Mouse (Mus musculus) heart, adult 11 months (tissue): ENCODE data around the gene Cpeb4.

Experiments
- DNase-seq: peaks from one replicate; pipeline ENCODE4 v3.0.0; 2022

The Cpeb4 gene

DNA sequence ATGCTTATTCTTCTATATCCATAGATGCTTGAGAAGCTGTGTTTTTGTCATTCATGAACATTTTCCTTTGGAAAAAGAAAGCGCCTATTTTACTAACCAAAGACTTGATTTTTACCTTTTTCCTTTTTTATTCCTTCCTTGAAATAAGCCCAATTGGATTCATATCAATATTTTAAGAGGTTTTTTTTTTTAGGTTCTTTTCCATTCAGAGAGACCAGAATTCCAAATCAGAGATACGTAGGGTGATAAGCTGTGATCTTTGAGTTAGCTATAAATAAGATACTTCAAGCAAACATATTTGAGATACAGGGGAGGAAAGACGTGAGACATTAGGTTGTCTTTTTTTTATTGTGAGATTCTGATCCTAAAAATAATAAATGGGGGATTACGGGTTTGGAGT lies at the start of gene Cpeb4:
Cpeb4 (plus strand) TSS at position 301 of the 400 bp plus-strand sequence.
- no peak for DNase-seq

DNA sequence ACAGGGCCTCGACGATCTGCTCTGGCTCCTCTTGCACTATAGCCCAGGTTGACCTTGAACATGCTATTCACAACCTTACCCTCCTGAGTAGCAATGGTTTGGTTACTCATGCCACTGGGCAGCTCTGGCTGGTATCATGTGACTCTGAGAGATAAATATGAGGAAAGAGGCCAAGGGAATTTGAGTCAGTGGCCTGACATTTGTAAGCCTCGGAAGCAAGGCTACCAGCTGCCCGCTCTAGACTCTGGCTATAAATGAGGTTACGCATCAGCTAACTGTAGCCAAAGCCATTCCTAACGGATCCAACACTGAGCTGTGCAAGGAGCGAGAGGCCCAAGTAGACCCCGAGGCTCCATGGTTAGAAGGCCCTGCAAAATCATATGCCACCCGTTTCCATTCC lies 49.5 kb upstream of the Cpeb4 start:
- DNase-seq = no peak

DNA sequence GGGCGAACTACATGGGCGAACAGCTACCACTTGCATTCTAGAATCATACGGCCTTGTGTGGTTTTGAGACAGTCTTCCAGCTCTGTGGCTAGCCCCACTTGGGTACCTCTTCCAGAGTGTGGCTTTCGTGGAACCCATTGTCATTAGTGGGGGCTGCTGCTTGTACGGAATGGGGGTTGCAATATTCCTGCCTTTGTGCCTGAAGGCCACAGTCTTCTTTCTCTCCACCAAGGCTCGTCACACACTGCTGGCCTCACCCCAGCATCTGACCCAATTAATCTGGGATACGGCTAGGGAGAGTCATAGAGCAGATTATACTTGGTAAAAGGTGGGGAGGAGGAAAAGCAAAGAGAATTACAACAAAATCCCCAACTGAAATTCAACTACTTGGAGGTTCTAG lies 48.5 kb upstream of the Cpeb4 start:
- DNase-seq = no peak

DNA sequence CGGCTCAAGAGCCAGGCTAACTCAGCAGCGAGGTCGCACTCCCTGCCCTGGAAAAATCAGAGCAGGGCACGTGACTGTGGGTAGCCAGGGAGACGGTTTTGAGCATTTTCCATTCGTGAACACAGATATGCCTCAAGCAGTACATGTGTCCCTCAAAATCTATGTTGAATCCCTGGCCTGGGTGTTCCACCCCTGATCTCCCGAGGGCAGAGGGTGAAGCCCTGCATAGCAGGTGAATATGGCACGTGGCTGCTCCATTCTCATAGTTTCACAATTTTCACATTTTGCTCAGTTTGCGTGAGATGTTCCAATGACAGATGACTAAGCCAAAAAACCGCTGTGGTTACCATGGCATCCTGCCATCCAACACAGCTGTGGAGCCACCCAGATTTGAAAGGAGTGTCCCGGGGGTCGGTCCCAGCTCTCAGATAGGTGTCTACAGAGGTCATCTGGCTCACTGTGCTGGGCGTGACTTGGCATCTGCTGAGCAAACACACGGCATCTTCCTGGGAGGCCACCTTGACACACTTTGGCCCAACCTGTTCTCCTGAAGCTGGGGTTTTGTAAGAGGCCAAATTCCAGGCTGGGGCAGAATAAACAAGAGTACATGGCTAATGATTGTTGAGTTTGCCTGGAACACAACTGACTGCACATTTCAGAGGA lies 47.4 kb upstream of the Cpeb4 start:
- DNase-seq = peak; percentile 96

DNA sequence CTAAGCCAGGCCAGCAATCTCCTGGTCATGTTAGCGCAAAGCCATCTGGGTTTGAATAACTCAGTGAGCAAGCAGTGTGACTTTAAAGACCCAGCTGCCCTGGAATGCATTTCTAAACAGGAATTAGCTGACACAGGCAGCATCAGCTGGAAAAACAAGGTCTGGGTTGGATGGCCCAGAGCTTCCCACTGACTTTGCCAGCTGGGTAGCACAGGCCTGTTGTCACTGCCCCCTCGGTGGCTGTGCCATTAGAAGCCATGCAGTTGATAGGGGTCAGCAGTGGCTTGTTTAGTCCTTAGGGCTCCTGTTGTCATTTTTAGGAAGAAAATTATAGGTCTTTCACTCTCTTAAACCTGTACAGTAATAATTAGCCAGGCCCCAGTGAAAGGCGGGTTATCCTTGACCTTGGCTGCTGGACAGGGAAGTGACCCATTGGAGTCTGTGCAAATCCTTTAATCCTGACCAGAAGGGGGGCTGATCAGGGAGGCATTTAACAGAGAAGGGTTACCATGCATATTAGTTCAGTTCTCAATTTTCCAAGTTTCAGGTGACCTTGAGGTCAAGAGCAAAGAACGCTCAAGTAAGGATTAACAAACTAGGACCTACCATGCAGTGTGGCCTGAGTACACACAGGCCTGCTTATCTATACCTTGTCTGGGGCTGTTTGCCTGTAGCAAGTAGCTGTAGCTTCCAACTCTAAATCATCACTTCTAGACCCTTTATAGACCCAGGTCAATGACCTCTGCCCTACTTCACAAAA lies 43.8 kb upstream of the Cpeb4 start:
- DNase-seq = no peak

DNA sequence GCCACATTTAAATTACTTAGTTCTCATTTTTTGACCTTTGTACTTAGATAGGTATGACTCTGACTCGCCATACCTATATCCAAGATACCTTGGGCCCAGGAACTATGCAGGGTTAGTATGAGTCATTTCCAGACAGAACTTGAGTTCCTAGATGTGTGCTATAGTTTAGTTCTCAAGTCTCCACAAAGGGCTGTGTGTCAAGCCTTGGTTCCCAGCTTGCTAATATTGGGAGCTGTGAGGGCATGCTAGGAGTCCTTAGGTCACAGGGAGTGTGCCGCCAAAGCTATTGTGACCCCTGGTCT lies 43.3 kb upstream of the Cpeb4 start:
- no peak for DNase-seq

DNA sequence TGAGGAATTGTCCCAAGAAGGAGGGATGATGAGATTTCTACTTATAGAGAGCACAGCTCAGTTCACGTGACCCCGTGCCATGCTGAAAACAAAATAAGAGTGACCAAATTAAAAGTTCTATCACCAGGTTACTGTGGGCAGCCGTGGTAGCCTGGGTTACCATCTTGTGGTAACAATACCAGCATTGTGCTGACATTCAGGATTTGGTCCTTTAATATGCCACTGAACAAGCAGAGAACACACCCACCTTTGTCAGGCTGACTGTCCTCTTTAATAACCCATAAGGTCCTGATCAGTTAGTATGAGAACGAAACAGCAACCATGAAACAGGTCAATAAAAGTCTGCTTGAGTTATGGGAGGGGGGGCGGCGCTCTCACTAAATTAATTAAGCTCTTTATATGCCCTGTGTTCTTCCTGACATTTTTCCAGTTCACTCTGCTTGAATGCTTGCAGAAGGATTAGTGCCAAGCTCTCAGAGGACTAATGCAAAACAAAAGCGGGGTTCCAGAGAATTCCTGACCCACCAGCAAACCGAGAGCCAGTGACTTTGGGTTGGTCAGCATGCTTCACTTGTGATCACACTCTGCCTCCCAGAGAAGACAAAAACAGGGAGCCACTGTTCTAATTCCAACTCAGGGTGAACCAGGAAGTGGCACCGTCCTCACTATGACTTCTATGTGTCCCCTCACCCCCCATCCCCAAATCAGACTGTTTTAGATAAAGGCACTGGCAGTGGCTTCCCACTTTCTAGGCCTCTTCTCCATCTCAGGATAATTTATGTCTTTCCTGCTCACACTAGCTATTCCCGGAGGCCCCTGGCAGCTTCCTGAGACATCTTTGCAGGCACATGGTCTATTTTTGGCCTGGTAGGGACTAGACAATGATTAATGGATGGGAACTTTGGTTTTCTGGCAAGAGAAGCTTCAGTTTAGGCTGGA lies 41.5 kb upstream of the Cpeb4 start:
- no peak for DNase-seq

DNA sequence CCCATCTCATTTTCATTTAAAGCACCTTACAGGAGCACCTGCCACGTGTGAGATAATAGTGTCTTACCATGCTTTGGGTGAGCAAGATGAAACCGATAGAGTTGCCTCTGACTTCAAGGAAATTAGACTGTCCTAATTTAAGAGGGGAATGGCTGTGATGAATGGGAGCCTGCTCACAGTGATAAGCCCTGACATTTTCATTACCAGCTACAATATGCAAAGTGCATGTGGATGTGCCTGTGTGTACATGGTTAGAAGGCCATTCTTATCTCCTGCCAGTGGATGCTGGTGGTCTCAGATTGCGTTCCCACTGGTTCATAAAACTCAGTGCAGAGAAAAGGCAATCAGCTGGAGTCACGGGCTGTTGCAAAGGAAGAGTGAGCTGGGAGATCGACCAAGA lies 40.6 kb upstream of the Cpeb4 start:
- no peak for DNase-seq

DNA sequence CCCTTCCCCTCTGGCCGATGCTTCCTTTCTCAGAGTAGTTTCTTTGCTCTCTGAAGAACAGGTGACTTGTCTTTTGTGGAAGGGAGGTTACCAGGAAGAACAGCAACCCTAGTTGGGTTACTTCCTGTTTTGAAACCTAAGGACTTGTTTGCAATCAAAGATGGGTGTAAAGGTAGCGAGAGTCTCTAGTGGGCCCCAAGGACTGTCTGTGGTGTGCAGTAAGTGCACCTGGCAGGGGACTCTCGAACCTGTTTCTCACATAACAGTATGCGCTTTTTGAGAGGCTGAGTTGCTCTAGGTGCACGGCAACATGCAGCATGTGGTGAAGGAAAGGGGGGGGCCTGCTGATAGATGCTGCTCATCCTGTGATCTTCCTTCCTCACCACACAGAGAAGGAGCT lies 40.0 kb upstream of the Cpeb4 start:
- DNase-seq = no peak

DNA sequence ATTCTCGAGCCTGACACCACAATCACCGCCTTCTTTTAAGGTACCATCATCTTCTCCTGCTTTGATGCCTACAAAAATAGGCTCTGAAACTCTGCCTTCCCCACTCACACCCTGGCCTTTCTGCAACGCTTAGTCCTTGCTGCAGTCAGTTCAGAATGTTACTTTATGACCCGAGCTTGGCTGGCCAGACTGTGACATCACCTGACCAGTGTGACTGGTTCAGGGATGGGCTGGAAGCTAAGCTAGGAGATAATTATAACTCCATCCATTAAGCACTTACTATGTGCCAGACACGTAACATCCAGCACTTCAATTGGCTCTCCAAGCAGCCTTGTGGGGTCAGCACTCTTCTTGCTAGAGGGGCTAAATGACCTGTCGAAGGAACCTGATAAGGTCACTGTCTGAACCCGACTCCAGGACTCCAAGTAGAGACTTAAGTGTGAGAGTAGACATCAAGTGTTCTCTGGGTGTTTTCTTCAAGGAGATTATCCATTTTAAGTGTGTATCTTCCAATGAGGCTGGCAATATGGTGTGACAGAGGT lies 39.5 kb upstream of the Cpeb4 start:
- peak; percentile 93 for DNase-seq

DNA sequence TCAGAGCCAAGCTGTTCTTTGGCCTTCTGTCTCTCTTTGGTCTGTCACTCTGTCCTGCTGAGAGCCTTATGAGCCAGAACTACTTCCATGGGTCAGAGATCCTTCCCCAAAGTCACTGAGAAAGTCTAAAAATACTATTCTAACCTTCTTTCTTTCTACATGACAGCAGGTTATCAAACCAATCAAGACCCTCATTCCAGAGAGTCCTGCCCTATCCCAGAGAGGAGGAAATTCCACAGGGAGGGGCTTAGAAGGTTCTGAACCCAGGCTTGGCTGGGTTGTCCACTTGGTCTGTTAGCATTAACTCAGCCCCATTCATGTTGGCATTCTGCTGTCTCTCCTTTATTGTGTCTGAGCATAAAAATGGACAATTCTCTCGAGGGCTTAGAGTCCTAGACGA lies 38.5 kb upstream of the Cpeb4 start:
- no peak for DNase-seq

DNA sequence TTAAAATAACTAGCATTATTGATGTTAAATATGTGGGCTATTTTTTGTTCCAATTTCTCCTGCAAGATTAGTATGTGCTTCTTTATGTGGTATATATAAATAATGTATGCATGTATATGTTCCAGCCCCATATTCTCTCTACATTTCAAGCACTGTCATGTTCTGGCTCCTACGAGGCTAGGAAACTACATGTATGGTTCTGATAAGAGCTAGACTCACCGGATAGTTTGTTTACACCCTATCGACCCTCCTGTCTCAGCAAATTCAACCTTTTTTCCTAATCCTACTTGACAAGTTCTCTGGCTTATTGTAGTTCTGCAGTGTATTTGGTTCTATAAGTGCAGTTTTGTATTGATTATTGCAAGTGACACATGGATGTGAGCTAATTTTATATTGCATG lies 36.7 kb upstream of the Cpeb4 start:
- DNase-seq = no peak

DNA sequence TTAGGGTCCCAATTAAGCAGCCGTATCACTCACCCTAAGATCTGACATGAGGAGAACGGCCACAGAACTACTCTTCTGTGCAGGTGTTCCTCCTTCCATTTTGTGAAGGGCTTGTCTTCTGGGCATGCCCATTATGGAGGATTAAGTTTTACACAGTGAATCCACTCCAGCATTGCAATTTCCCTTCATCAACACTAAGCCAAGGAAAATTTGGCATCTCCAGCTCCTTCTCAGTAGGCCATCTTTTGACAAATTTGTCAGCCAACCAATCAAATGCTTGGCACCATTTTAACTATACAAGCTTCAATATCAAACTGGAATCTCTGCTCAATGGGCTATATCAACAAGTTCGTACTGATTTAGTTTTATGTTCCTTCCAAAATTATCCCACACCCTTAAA lies 34.8 kb upstream of the Cpeb4 start:
- DNase-seq = no peak

DNA sequence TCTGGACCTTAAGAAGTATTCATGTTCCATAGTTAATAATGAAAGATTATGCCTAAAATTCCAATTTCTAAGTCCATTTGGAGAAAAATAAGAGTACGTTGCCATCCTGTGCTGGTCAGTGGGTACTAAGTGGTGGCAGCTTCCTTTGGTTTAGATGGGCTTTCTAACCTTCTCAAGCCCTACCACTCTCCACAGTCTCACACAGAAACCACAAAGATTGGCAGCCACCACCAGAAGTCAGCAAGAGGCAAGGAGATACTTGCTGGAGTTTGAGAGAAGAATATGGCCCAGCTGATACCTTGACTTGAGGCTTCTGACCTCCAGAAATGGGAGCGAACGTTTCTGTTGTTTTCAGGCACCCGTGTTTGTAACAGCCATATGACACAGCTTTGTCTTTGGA lies 34.3 kb upstream of the Cpeb4 start:
- no peak for DNase-seq

DNA sequence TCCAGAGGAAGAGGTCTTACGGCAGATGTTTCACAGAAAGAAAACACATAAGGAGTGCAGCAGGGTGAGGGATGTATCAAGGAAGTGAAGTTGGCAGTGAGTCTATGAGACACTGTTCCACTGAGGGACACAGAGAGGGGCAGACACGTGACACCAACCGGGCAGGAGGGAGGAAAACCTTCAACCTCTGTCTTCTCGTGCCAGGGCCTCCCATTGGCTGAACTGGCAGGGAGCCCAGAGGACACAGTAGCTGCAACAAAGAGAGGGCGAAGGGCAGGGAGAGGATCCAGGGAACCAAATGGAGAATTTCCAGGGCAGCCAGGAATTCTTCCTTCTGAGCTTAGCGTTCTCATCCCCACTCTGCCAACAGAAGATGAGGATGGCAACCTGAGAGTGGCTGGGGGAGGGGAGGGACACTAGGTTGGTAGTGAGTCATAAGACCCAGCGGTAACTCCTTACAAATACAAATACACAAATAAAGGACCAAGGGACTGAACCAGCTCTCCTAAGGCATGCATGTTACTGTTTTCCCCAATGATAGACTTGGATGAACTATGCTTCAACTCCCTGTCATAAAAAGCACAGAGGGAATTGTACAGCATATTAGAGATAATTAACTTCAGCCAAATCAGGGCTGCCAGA lies 33.4 kb upstream of the Cpeb4 start:
- peak; percentile 98 for DNase-seq

DNA sequence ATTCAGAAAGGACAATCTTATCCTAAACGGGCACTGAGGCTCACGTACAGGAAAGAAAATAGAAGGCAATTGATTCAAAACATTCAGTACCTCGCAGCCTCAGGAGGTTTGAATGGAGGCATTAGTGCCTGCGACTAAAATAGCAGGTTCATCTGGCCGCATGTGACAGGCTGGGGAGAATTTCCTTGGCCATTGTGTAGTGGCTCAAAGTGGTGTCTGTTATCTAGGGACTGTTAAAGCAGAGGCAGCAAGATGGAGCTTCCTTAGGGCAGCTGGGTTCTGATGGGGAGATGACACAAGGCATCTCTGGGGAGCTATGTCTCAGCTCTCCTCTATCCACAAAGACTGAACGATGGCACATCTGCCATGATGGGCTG lies 32.9 kb upstream of the Cpeb4 start:
- peak; percentile 94 for DNase-seq

DNA sequence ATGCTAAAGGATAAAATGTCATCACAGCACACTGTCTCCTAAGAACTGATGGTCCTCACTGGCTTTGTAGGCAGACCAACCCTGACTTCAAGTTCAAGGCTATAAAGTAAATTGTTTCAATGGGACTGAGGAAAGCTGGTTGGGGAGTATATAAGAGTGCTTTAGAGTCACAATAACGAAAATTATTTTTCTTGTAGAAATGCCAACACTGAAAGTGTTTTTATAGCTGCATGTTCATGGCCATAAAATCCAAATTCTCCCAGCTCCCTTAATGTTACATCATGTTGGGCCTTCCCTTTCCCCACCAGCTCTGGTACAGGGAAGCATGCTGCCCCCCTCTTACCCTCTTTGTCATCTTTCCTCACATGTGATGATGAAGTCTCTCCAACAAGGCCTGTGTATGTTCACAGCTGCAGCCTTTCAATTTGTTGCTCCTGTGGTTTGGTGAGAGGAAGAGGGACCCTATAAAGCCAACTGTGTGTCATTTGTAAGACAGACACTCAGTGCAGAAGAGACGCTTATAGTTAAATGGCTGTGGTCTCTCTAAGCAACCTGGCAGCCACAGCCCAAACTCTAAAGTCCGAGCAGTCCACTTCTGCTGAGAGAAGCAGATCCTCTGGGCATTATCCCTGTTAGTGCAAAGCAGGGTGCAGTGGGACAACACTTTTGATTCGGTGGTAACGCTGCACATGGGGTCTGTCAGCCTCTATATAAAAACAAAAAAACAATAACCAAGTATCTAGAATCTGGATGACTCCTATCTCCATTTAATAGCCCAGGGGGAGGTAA lies 29.6 kb upstream of the Cpeb4 start:
- DNase-seq = no peak

DNA sequence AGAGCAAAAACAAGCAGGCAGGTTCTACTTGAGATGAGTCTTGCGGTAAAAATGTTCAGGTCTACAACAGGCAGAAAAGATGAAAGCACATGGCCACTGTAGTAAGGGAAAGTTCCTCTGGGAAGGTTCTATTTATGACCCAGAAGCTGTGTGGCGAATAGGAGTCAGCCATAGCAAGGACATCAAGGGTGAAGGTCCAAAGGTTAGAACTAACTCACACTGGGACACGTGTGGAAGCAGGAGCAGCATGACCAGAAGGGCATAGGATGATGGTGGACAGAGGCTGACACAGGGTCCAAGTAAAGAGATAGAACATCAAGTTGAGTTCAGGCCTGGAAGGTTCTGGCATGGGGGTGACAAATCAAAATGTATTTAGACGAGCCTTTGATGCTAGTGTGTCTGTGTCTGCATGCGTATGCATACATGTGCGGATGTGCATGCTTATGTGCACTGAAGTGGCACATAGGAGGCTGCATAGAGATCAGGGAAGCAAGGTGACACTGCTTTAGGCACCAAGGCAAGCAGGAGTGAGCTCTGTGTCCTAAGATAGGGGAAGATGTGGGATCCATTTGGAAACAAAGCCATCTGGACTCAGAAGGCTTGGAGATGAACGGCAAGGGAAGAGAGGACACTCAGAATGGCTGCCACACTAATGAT lies 28.7 kb upstream of the Cpeb4 start:
- DNase-seq = no peak

DNA sequence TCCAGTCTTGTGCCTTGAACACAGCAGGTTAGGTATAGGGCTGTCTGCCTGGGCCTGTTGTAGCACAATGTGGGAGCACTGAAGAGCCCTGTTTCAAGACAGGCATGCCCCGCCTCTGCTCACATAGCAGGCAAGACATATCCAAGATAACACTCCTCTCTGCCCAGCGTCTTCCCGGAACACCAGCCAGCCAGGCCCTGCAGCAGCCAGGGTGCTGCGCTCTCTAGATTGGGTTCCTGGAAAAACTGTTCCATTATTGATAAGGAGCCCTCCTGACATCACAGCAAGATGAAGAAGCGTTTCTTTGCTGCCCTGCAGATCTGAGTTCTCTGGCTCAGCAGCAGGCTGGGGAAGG lies 28.2 kb upstream of the Cpeb4 start:
- DNase-seq = peak; percentile 86

DNA sequence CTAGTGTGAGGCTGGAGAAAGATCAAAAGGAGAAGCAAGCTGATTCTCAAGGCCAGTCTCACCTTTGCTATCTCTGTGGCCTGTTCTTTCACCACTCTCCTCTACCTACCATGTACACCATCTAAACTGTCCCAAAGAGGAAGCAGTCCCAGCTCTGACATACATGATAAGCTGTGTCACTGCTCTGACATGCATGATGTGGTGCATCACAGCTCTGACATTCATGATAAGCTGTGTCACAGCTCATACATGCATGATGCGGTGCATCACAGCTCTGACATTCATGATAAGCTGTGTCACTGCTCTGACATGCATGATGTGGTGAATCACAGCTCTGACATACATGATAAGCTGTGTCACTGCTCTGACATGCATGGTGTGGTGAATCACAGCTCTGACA lies 26.9 kb upstream of the Cpeb4 start:
- DNase-seq = peak; percentile 73

DNA sequence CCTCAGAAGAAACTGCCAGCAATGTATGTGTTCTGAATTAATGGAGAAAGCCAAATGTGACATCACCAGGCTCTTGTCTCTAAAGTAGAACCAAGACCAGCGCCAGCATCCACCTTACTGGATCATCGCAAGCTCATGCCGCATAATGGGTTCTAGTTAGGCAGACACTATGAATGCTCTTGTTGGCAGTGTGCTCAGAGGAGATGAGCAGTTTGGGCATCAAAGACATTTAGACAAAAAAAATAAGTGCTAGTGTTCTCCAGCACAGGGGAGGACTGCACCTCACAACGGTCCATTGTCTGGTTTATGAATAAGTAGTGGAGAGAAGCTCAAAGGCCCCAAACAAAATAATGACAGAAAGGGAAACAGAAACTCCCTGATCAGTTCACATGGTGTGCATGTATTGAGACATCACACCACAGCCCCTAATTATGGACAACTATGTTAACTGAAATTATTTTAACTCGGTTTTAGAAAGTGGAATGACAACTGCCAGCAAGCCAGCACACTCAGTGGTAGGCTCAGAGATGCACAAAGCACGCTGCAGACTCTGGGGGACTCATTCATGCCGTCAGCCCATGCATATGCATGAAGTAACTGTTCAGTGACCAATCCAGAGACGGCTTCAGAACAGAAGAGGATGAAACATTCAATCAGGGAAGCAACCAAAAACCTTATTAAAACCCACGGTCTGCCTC lies 25.1 kb upstream of the Cpeb4 start:
- peak; percentile 37 for DNase-seq
